Mouse (Mus musculus): ENCODE data around the gene Ctsh.

- TF ChIP-seq CTCF (IDR thresholded peaks at IDR 0.05; ENCODE audit: borderline replicate concordance, insufficient read depth, low read length) (no peak), POLR2A (IDR thresholded peaks at IDR 0.05; ENCODE audit: low read depth, low read length) (no peak)
Observed at GRCm38 (mm10) chr9:90069485-90069884, 15.5 kb downstream of the Ctsh start.
